Mouse (Mus musculus): ENCODE measurements around the gene Ascc1. TPM values are rescaled to one million over a fixed set of nuclear protein-coding genes. Genes with fewer than 3 reads are reported as not detected.
A peak's percentile ranks its signal among the peaks of the same experiment; 100 is the strongest.

The Ascc1 gene
- polyA plus RNA-seq, 1 experiment from 2014 or later: 47.8 TPM

GRCm38 (mm10) chr10:60042350-60042922 lies 39.8 kb downstream of the Ascc1 start:
- H3K4me3 ChIP-seq (replicated peaks): no peak overlapping the region
- no peaks in the 10 kb centered on the region for H3K4me1 ChIP-seq
- H3K27me3 ChIP-seq: no peaks in the 10 kb centered on the region
- H3K9ac ChIP-seq: no peak overlapping the region
- H3K36me3 ChIP-seq: 0 out of 2 replicates have a peak, but pooled peaks cover 3% of the 10 kb centered on the region
- 86% methylated on average over 8 of the region's 8 CpGs for WGBS
- H3K9me3 ChIP-seq (replicated peaks): no peaks in the 10 kb centered on the region
- no peak overlapping the region for H3K4me2 ChIP-seq (replicated peaks)
- no peak overlapping the region for H3K27ac ChIP-seq (replicated peaks)
- no peak for ATAC-seq (ENCODE audit: insufficient number of reproducible peaks, low FRiP score, low TSS enrichment, low read depth)

- ATAC-seq (ENCODE audit: insufficient number of reproducible peaks, low FRiP score, low TSS enrichment, low read depth): no peak
Measured at GRCm38 (mm10) chr10:60046696-60047095, 44.1 kb downstream of the Ascc1 start.

GRCm38 (mm10) chr10:60050581-60050980 lies 48.0 kb downstream of the Ascc1 start:
- no peak for ATAC-seq (ENCODE audit: insufficient number of reproducible peaks, low FRiP score, low TSS enrichment, low read depth)
- H3K27ac ChIP-seq (replicated peaks): no peak overlapping the region
- H3K4me1 ChIP-seq: no peaks in the 10 kb centered on the region
- H3K9ac ChIP-seq: no peak overlapping the region
- peaks cover 31% of the 10 kb centered on the region for H3K36me3 ChIP-seq
- H3K4me3 ChIP-seq (replicated peaks): no peak overlapping the region
- H3K27me3 ChIP-seq: no peaks in the 10 kb centered on the region
- no peaks in the 10 kb centered on the region for H3K9me3 ChIP-seq (replicated peaks)
- 97% methylated on average over 10 of the region's 10 CpGs for WGBS
- no peak overlapping the region for H3K4me2 ChIP-seq (replicated peaks)

More at GRCm38 (mm10) chr10:60046696-60047095, 44.1 kb downstream of the Ascc1 start:
- Histone ChIP-seq H3K9ac (no peak overlapping the region), H3K4me1 (no peaks in the 10 kb centered on the region), H3K4me3 (replicated peaks) (no peak overlapping the region), H3K36me3 (peaks cover 32% of the 10 kb centered on the region), H3K4me2 (replicated peaks) (no peak overlapping the region), H3K27me3 (no peaks in the 10 kb centered on the region), H3K27ac (replicated peaks) (no peak overlapping the region), H3K9me3 (replicated peaks) (no peaks in the 10 kb centered on the region)
- 32% methylated on average over 5 of the region's 5 CpGs for WGBS

GRCm38 (mm10) chr10:60053073-60053472 lies 50.5 kb downstream of the Ascc1 start:
- H3K27me3 ChIP-seq: no peaks in the 10 kb centered on the region
- H3K27ac ChIP-seq (replicated peaks): no peak overlapping the region
- H3K4me1 ChIP-seq: no peaks in the 10 kb centered on the region
- peaks cover 9% of the 10 kb centered on the region for H3K9me3 ChIP-seq (replicated peaks)
- H3K9ac ChIP-seq: no peak overlapping the region
- H3K4me3 ChIP-seq (replicated peaks): no peak overlapping the region
- H3K4me2 ChIP-seq (replicated peaks): no peak overlapping the region
- peaks cover 36% of the 10 kb centered on the region for H3K36me3 ChIP-seq
- ATAC-seq (ENCODE audit: insufficient number of reproducible peaks, low FRiP score, low TSS enrichment, low read depth): no peak
- WGBS: 79% methylated on average over 4 of the region's 4 CpGs

- Histone ChIP-seq H3K27ac (replicated peaks) (no peak overlapping the region), H3K4me3 (replicated peaks) (no peak overlapping the region), H3K9ac (no peak overlapping the region), H3K27me3 (no peaks in the 10 kb centered on the region), H3K4me2 (replicated peaks) (no peak overlapping the region), H3K9me3 (replicated peaks) (peaks cover 8% of the 10 kb centered on the region), H3K36me3 (peaks cover 15% of the 10 kb centered on the region; the same call in 1 of the 2 replicates), H3K4me1 (no peaks in the 10 kb centered on the region)
- 86% methylated on average over 5 of the region's 5 CpGs for WGBS
- no peak for ATAC-seq (ENCODE audit: insufficient number of reproducible peaks, low FRiP score, low TSS enrichment, low read depth)
Measured at GRCm38 (mm10) chr10:60062173-60062572, 59.6 kb downstream of the Ascc1 start.

GRCm38 (mm10) chr10:60062931-60063330 lies 60.3 kb downstream of the Ascc1 start:
- no peak overlapping the region for H3K27ac ChIP-seq (replicated peaks)
- no peaks in the 10 kb centered on the region for H3K27me3 ChIP-seq
- H3K4me3 ChIP-seq (replicated peaks): no peak overlapping the region
- H3K36me3 ChIP-seq: peaks cover 11% of the 10 kb centered on the region; the same call in 1 of the 2 replicates
- H3K4me1 ChIP-seq: no peaks in the 10 kb centered on the region
- ATAC-seq (ENCODE audit: insufficient number of reproducible peaks, low FRiP score, low TSS enrichment, low read depth): no peak
- H3K9me3 ChIP-seq (replicated peaks): peaks cover under 1% of the 10 kb centered on the region; the same call in 1 of the 2 replicates
- WGBS: 45% methylated on average over 5 of the region's 5 CpGs
- H3K9ac ChIP-seq: no peak overlapping the region
- no peak overlapping the region for H3K4me2 ChIP-seq (replicated peaks)

GRCm38 (mm10) chr10:60066524-60066923 lies 63.9 kb downstream of the Ascc1 start:
- no peak for ATAC-seq (ENCODE audit: insufficient number of reproducible peaks, low FRiP score, low TSS enrichment, low read depth)
- Histone ChIP-seq H3K4me3 (replicated peaks) (no peak overlapping the region), H3K27me3 (no peaks in the 10 kb centered on the region), H3K4me2 (replicated peaks) (no peak overlapping the region), H3K9ac (no peak overlapping the region), H3K9me3 (replicated peaks) (no peaks in the 10 kb centered on the region), H3K27ac (replicated peaks) (no peak overlapping the region), H3K4me1 (no peaks in the 10 kb centered on the region; the same call in 1 of the 2 replicates), H3K36me3 (peaks cover 10% of the 10 kb centered on the region; the same call in 1 of the 2 replicates)
- WGBS: 74% methylated on average over 3 of the region's 3 CpGs

GRCm38 (mm10) chr10:60075159-60075558 lies 72.6 kb downstream of the Ascc1 start:
- H3K36me3 ChIP-seq: no peaks in the 10 kb centered on the region
- no peak overlapping the region for H3K9ac ChIP-seq
- WGBS: 87% methylated on average over 1 of the region's 1 CpGs
- H3K9me3 ChIP-seq (replicated peaks): no peaks in the 10 kb centered on the region
- no peaks in the 10 kb centered on the region for H3K27me3 ChIP-seq
- peaks cover 26% of the 10 kb centered on the region for H3K4me1 ChIP-seq
- H3K27ac ChIP-seq (replicated peaks): no peak overlapping the region
- H3K4me2 ChIP-seq (replicated peaks): no peak overlapping the region
- no peak overlapping the region for H3K4me3 ChIP-seq (replicated peaks)
- ATAC-seq (ENCODE audit: insufficient number of reproducible peaks, low FRiP score, low TSS enrichment, low read depth): no peak

- no peak overlapping the region for H3K9ac ChIP-seq
- 94% methylated on average over 7 of the region's 7 CpGs for WGBS
- H3K9me3 ChIP-seq (replicated peaks): no peaks in the 10 kb centered on the region
- H3K27me3 ChIP-seq: no peaks in the 10 kb centered on the region
- no peaks in the 10 kb centered on the region for H3K36me3 ChIP-seq
- H3K4me2 ChIP-seq (replicated peaks): no peak overlapping the region
- ATAC-seq (ENCODE audit: insufficient number of reproducible peaks, low FRiP score, low TSS enrichment, low read depth): no peak
- H3K27ac ChIP-seq (replicated peaks): no peak overlapping the region
- no peak overlapping the region for H3K4me3 ChIP-seq (replicated peaks)
- peaks cover 45% of the 10 kb centered on the region for H3K4me1 ChIP-seq
Measured at GRCm38 (mm10) chr10:60077226-60077625, 74.6 kb downstream of the Ascc1 start.

- H3K9ac ChIP-seq: no peak overlapping the region
- WGBS: 53% methylated on average over 18 of the region's 18 CpGs
- H3K27ac ChIP-seq (replicated peaks): 0 out of 2 replicates have a peak overlapping the region, but pooled peaks have one; percentile 25
- H3K36me3 ChIP-seq: no peaks in the 10 kb centered on the region
- no peak for ATAC-seq (ENCODE audit: insufficient number of reproducible peaks, low FRiP score, low TSS enrichment, low read depth)
- no peaks in the 10 kb centered on the region for H3K9me3 ChIP-seq (replicated peaks)
- no peak overlapping the region for H3K4me2 ChIP-seq (replicated peaks)
- H3K27me3 ChIP-seq: no peaks in the 10 kb centered on the region
- no peak overlapping the region for H3K4me3 ChIP-seq (replicated peaks)
- H3K4me1 ChIP-seq: peaks cover 45% of the 10 kb centered on the region
Measured at GRCm38 (mm10) chr10:60077736-60078560, 75.3 kb downstream of the Ascc1 start.

- Histone ChIP-seq H3K4me1 (peaks cover 45% of the 10 kb centered on the region), H3K9me3 (replicated peaks) (no peaks in the 10 kb centered on the region), H3K27me3 (no peaks in the 10 kb centered on the region), H3K4me3 (replicated peaks) (no peak overlapping the region), H3K27ac (replicated peaks) (0 out of 2 replicates have a peak overlapping the region, but pooled peaks have one; percentile 41), H3K36me3 (no peaks in the 10 kb centered on the region), H3K9ac (no peak overlapping the region), H3K4me2 (replicated peaks) (no peak overlapping the region)
- ATAC-seq (ENCODE audit: insufficient number of reproducible peaks, low FRiP score, low TSS enrichment, low read depth): peak; percentile 47; the same call in 1 of the 2 replicates
- WGBS: 31% methylated on average over 5 of the region's 5 CpGs
Measured at GRCm38 (mm10) chr10:60078561-60078917, 75.9 kb downstream of the Ascc1 start.
